Mouse (Mus musculus) liver, embryonic 14.5 days (tissue): ENCODE measurements around the gene Rnf135. TPM values are rescaled to one million over a fixed set of nuclear protein-coding genes. Genes with fewer than 3 reads are reported as not detected.
A peak's percentile ranks its signal among the peaks of the same experiment; 100 is the strongest.

Experiments
- ATAC-seq: fragments of 200-750 bp; cut with Nextera tagmentation; 2 replicates; pipeline ENCODE4 v1.8.0; 2017; ENCODE audit warnings: moderate number of reproducible peaks, mild to moderate bottlenecking, moderate library complexity; ENCODE audit not compliant: insufficient read depth
- DNase-seq, 3 experiments: peaks; one replicate each; pipeline ENCODE4 v3.0.0-alpha.2; 2012 to 2013; ENCODE audit warnings: low read depth in 3 of 3, low spot score in 3 of 3
- H3K27ac ChIP-seq: fragments of 300-500 bp; sonication (generic); 2 replicates; pipeline ENCODE4 v1.5.1; 2014; ENCODE audit warnings: moderate library complexity, mild to moderate bottlenecking, control low read depth, inconsistent platforms
- H3K27me3 ChIP-seq: fragments of 300-500 bp; sonication (generic); 2 replicates; pipeline ENCODE4 v1.6.1; 2014; ENCODE audit warnings: mild to moderate bottlenecking, low read length, moderate library complexity; ENCODE audit not compliant: control insufficient read depth, insufficient read depth
- H3K36me3 ChIP-seq: fragments of 300-500 bp; sonication (generic); replicated peaks from 2 replicates; pipeline ENCODE4 v1.6.1; 2014; ENCODE audit warnings: low read depth; ENCODE audit not compliant: control insufficient read depth, insufficient read depth
- H3K4me1 ChIP-seq, 2 experiments: fragments of 200-500 bp in 1 of 2; fragments of 300-500 bp in 1 of 2; sonication (generic) in 1 of 2; replicated peaks; 2 replicates each; pipeline ENCODE4 v1.6.1; 2012 to 2014; ENCODE audit warnings: antibody characterized with exemption in 1 of 2, inconsistent platforms in 1 of 2, low read length in 1 of 2; ENCODE audit not compliant: control insufficient read depth in 2 of 2, insufficient read depth in 2 of 2
- H3K4me2 ChIP-seq: fragments of 300-500 bp; sonication (generic); 2 replicates; pipeline ENCODE4 v1.6.1; 2014; ENCODE audit warnings: low read depth, mild to moderate bottlenecking, control low read depth, moderate library complexity
- H3K4me3 ChIP-seq, 2 experiments: fragments of 200-500 bp in 1 of 2; fragments of 300-500 bp in 1 of 2; sonication (generic) in 1 of 2; 2 replicates each; pipeline ENCODE4 v1.5.1; 2012 to 2014; ENCODE audit warnings: low read depth in 2 of 2, low read length in 2 of 2, mild to moderate bottlenecking in 2 of 2, control low read depth in 1 of 2, inconsistent platforms in 1 of 2, moderate library complexity in 1 of 2; ENCODE audit not compliant: insufficient read depth in 1 of 2
- H3K9ac ChIP-seq: fragments of 300-500 bp; sonication (generic); replicated peaks from 2 replicates; pipeline ENCODE4 v1.6.1; 2014; ENCODE audit warnings: mild to moderate bottlenecking, control low read depth, moderate library complexity
- H3K9me3 ChIP-seq: fragments of 300-500 bp; sonication (generic); 2 replicates; pipeline ENCODE4 v1.6.1; 2016; ENCODE audit warnings: low read length, mixed read lengths; ENCODE audit not compliant: control insufficient read depth
- CTCF ChIP-seq: IDR thresholded peaks from 2 replicates; pipeline ENCODE4 v1.5.1; 2016; ENCODE audit warnings: antibody characterized with exemption, low read depth, control low read depth
- EP300 ChIP-seq: IDR thresholded peaks from 2 replicates; pipeline ENCODE4 v1.6.1; 2016; ENCODE audit warnings: antibody characterized with exemption, low read depth
- WGBS: fragments of 180-500 bp; shearing (Covaris S2); extraction: QIAGEN DNeasy Blood & Tissue Kit; methylation state at CpG from one replicate; pipeline ENCODE4 v1.1.7; 2014; ENCODE audit not compliant: insufficient replicate concordance; 5-methylcytosine and 5-hydroxymethylcytosine counted together
- polyA plus RNA-seq, 2 experiments: library from polyadenylated mRNA; depleted of rRNA in 1 of 2; stranded (reverse) in 1 of 2; unstranded in 1 of 2; fragments of >200 nt; fragmentation: Nextera tagmentation in 1 of 2; extraction: Ambion mirVana in 1 of 2; gene quantifications; 2 replicates each; pipeline versions ENCODE4 v1.2.1 to v1.2.3; 2012 to 2014

Gene Rnf135
- polyA plus RNA-seq, 2 experiments, result 2.2 to 2.5 TPM

- H3K9me3 ChIP-seq, result no peaks in the 10 kb centered on the region
- ATAC-seq (no peak), DNase-seq (no peak)
- H3K4me3 ChIP-seq, result no peak overlapping the region
- WGBS, result 51% methylated on average over 8 of the region's 8 CpGs
- no peak overlapping the region for H3K27ac ChIP-seq
- H3K36me3 ChIP-seq, result no peaks in the 10 kb centered on the region
- peaks cover 4 to 15% of the 10 kb centered on the region in 2 experiments; a peak in 2 of 4 replicates for H3K4me1 ChIP-seq
- no peak for TF ChIP-seq CTCF
- TF ChIP-seq EP300, result no peak
- H3K4me2 ChIP-seq, result no peak overlapping the region
- no peak overlapping the region for H3K9ac ChIP-seq
- peaks cover 7% of the 10 kb centered on the region for H3K27me3 ChIP-seq
Measured at GRCm38 (mm10) chr11:80149412-80150023, 34.1 kb upstream of the Rnf135 start.

- WGBS, result 39% methylated on average over 5 of the region's 5 CpGs
- H3K27me3 ChIP-seq, result peaks cover 12% of the 10 kb centered on the region
- ATAC-seq, result no peak
Measured at GRCm38 (mm10) chr11:80150566-80150965, 33.1 kb upstream of the Rnf135 start.

GRCm38 (mm10) chr11:80151541-80151940 lies 32.1 kb upstream of the Rnf135 start:
- WGBS, result 13% methylated on average over 2 of the region's 2 CpGs
- Histone ChIP-seq H3K27ac (no peak overlapping the region), H3K36me3 (no peaks in the 10 kb centered on the region), H3K4me3 (no peak overlapping the region), H3K9ac (no peak overlapping the region), H3K9me3 (no peaks in the 10 kb centered on the region), H3K27me3 (peaks cover 12% of the 10 kb centered on the region), H3K4me2 (no peak overlapping the region), H3K4me1 (peaks cover 4 to 8% of the 10 kb centered on the region in 2 experiments; a peak in 2 of 4 replicates)
- ATAC-seq, result no peak
- TF ChIP-seq CTCF (no peak), EP300 (no peak)
- DNase-seq, result no peak

More at GRCm38 (mm10) chr11:80150566-80150965, 33.1 kb upstream of the Rnf135 start:
- DNase-seq, result no peak
- Histone ChIP-seq H3K27ac (no peak overlapping the region), H3K4me3 (no peak overlapping the region), H3K4me2 (no peak overlapping the region), H3K36me3 (no peaks in the 10 kb centered on the region), H3K4me1 (peaks cover 4 to 13% of the 10 kb centered on the region in 2 experiments; a peak in 2 of 4 replicates), H3K9me3 (no peaks in the 10 kb centered on the region), H3K9ac (no peak overlapping the region)
- TF ChIP-seq CTCF (no peak), EP300 (no peak)

GRCm38 (mm10) chr11:80152376-80152775 lies 31.3 kb upstream of the Rnf135 start:
- TF ChIP-seq EP300 (no peak), CTCF (no peak)
- DNase-seq, result no peak
- no peak overlapping the region for H3K4me2 ChIP-seq
- H3K4me1 ChIP-seq, result peaks cover 4 to 8% of the 10 kb centered on the region in 2 experiments; a peak in 2 of 4 replicates
- H3K36me3 ChIP-seq, result no peaks in the 10 kb centered on the region
- H3K27ac ChIP-seq, result no peak overlapping the region
- peaks cover 12% of the 10 kb centered on the region for H3K27me3 ChIP-seq
- no peaks in the 10 kb centered on the region for H3K9me3 ChIP-seq
- no peak for ATAC-seq
- WGBS, result 63% methylated on average over 8 of the region's 8 CpGs
- no peak overlapping the region for H3K4me3 ChIP-seq
- no peak overlapping the region for H3K9ac ChIP-seq

DNA sequence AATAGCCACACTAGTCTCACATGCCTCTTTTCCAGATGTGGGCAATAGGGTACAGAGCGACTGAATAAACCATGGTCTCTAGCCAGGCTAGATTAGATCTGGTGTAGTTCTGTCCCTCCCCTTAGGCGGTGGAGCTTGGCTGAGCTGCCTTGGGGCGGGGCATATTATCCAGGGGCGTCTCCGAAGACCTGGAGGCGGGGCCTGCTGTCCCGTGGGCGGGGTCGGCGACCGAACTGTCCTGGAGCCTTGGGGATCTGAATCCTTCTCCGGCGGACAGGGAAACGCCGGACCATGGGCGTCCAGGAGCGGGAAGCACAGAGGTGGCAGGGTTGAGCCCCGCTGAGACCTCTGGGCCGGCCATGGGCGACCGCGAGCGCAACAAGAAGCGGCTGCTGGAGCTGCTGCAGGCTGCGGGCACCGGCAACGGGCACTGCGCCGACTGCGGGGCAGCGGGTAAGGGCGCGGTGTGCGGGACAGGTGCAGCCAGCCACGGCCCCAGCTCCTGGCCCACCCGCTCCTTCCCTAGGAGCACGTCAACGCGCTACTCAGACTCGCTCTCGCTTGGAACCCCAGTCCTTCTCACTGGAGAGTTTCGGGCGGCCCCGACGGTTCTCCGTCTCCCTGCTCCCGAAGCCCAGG lies 29.7 kb upstream of the Rnf135 start, which contains the start of gene Adap2:
Gene Adap2 (plus strand): TSS at position 249 of the 639 bp plus-strand sequence.
- ATAC-seq, result peak; percentile 91
- DNase-seq, result peak; percentile 65 to 72 (median 68)
- Histone ChIP-seq H3K4me2 (peak within 1 kb of the TSS; percentile 75), H3K4me1 (peaks cover 4 to 5% of the 10 kb centered on the region in 2 experiments; a peak in 1 of 4 replicates), H3K9me3 (no peaks in the 10 kb centered on the region), H3K9ac (peak within 1 kb of the TSS; percentile 51), H3K36me3 (no peaks in the 10 kb centered on the region), H3K27me3 (peaks cover 12% of the 10 kb centered on the region), H3K4me3 (peak within 1 kb of the TSS; percentile 49 to 63), H3K27ac (no peak within 1 kb of the TSS)
- WGBS, result 2% methylated on average over 46 of the region's 47 CpGs
- TF ChIP-seq CTCF (no peak), EP300 (no peak)
